Mouse (Mus musculus): ENCODE results near the gene Ifi27l2b. TPM values are rescaled to one million over a fixed set of nuclear protein-coding genes. Genes with fewer than 3 reads are reported as not detected.
"Not testable (repeated sequence)": the region's sequence is repeated elsewhere in the genome, so short reads cannot be mapped to it uniquely, and the experiment has no call there.

The Ifi27l2b gene
- polyA plus RNA-seq (2012; rRNA removed) = 0.09 TPM in 1 of 2 replicates, not detected in the other

GRCm38 (mm10) chr12:103457140-103457539 lies at the start of gene Ifi27l2b:
Ifi27l2b (minus strand) TSS chr12:103457223.
- DNase-seq (ENCODE audit: low read depth) = no peak

- DNase-seq (ENCODE audit: low read depth) = no peak
Measured at GRCm38 (mm10) chr12:103504402-103504801, 47.4 kb upstream of the Ifi27l2b start.

- DNase-seq (ENCODE audit: low read depth) = no peak
Measured at GRCm38 (mm10) chr12:103503300-103503699, 46.3 kb upstream of the Ifi27l2b start.

- no peak for DNase-seq (ENCODE audit: low read depth)
Measured at GRCm38 (mm10) chr12:103499261-103499660, 42.2 kb upstream of the Ifi27l2b start.

- DNase-seq (ENCODE audit: low read depth) = no peak
Measured at GRCm38 (mm10) chr12:103498768-103499167, 41.7 kb upstream of the Ifi27l2b start.

- DNase-seq (ENCODE audit: low read depth) = no peak
Measured at GRCm38 (mm10) chr12:103494486-103494885, 37.5 kb upstream of the Ifi27l2b start.

- DNase-seq (ENCODE audit: low read depth) = no peak
Measured at GRCm38 (mm10) chr12:103492767-103493166, 35.7 kb upstream of the Ifi27l2b start.

- no peak for DNase-seq (ENCODE audit: low read depth)
Measured at GRCm38 (mm10) chr12:103491091-103491730, 34.2 kb upstream of the Ifi27l2b start.

GRCm38 (mm10) chr12:103487750-103488149 lies 30.7 kb upstream of the Ifi27l2b start:
- DNase-seq (ENCODE audit: low read depth) = no peak

GRCm38 (mm10) chr12:103487276-103487675 lies 30.3 kb upstream of the Ifi27l2b start:
- no peak for DNase-seq (ENCODE audit: low read depth)

- no peak for DNase-seq (ENCODE audit: low read depth)
Measured at GRCm38 (mm10) chr12:103486726-103487125, 29.7 kb upstream of the Ifi27l2b start.

GRCm38 (mm10) chr12:103484200-103484972 lies 27.4 kb upstream of the Ifi27l2b start:
- DNase-seq (ENCODE audit: low read depth) = not testable (repeated sequence)

- DNase-seq (ENCODE audit: low read depth) = no peak
Measured at GRCm38 (mm10) chr12:103482781-103483180, 25.8 kb upstream of the Ifi27l2b start.

- no peak for DNase-seq (ENCODE audit: low read depth)
Measured at GRCm38 (mm10) chr12:103481671-103482070, 24.6 kb upstream of the Ifi27l2b start.

GRCm38 (mm10) chr12:103477461-103478015 lies 20.5 kb upstream of the Ifi27l2b start:
- no peak for DNase-seq (ENCODE audit: low read depth)

GRCm38 (mm10) chr12:103476779-103477389 lies 19.9 kb upstream of the Ifi27l2b start:
- DNase-seq (ENCODE audit: low read depth) = no peak

GRCm38 (mm10) chr12:103474481-103474880 lies 17.5 kb upstream of the Ifi27l2b start:
- no peak for DNase-seq (ENCODE audit: low read depth)

- DNase-seq (ENCODE audit: low read depth) = not testable (repeated sequence)
Measured at GRCm38 (mm10) chr12:103456727-103457126, 296 bp downstream of the Ifi27l2b start.

- DNase-seq (ENCODE audit: low read depth) = no peak
Measured at GRCm38 (mm10) chr12:103453361-103453760, 3.7 kb downstream of the Ifi27l2b start.

- no peak for DNase-seq (ENCODE audit: low read depth)
Measured at GRCm38 (mm10) chr12:103445060-103445459, 12.0 kb downstream of the Ifi27l2b start.

GRCm38 (mm10) chr12:103444261-103444660 lies 12.8 kb downstream of the Ifi27l2b start:
- DNase-seq (ENCODE audit: low read depth) = not testable (repeated sequence)

- DNase-seq (ENCODE audit: low read depth) = no peak
Measured at GRCm38 (mm10) chr12:103443524-103443923, 13.5 kb downstream of the Ifi27l2b start, which contains the start of gene Ifi27l2a. Ifi27l2a (minus strand) TSS chr12:103443680.

Data from gonadal fat pad, adult 2 months (tissue).